Mouse (Mus musculus) heart, postnatal 14 days (tissue): Measurements from ENCODE around the gene Smc4. TPM values are rescaled to one million over a fixed set of nuclear protein-coding genes. Genes with fewer than 3 reads are reported as not detected.

Source experiments
- DNase-seq, 2 experiments: peaks; one replicate each; pipeline ENCODE4 v3.0.0; 2021 to 2022
- intact Hi-C: fragments of 180-260 bp; cut with DNase I; formaldehyde crosslinking; loops from one replicate; pipeline ENCODE4 v1.15.1; 2025
- microRNA-seq, 2 experiments: library from miRNA; unstranded; fragments of <30 nt; microRNA quantifications; one replicate each; pipeline ENCODE4 v1.2.0; 2021 to 2022
- total RNA-seq, 2 experiments: library from RNA; stranded (reverse); gene quantifications; 2 replicates each; pipeline ENCODE4 v1.2.3; 2021

The Smc4 gene
- total RNA-seq, 2 experiments from 2014 or later = 25.9 to 31.1 TPM

GRCm38 (mm10) chr3:69064005-69064404 is 59.5 kb downstream of the Smc4 start:
- intact Hi-C loops = loop anchor here (10.0 kb wide), 1 partner anchor 349 kb away; no protein-coding TSS in a partner anchor
- no peak for DNase-seq

Small RNAs within 50 kb of the gene (microRNA-seq; reads per million reads assigned to microRNA genes)
- gene Mir15b (461 to 6,365 reads per million in 2 experiments), gene Mir16-2 (40.9 to 134 reads per million in 2 experiments)

Other genes with a start within 250 kb of the Smc4 start
- 1 to 10 TPM; 1.1 to 1.3 TPM for gene 1110032F04Rik, start 135.2 kb upstream of the Smc4 start, total RNA-seq
- gene Ift80, start 168 bp upstream of the Smc4 start, total RNA-seq = 1 to 10 TPM; 7.8 to 8.0 TPM
- gene Trim59, start 40.0 kb downstream of the Smc4 start, total RNA-seq = 1 to 10 TPM; 5.7 to 8.7 TPM
- gene Kpna4, start 122.4 kb downstream of the Smc4 start, total RNA-seq = 10 to 100 TPM; 65.2 to 68.3 TPM
- gene Arl14, start 217.7 kb downstream of the Smc4 start, total RNA-seq = not detected